Mouse (Mus musculus): ENCODE measurements at regions not wholly inside any gene's neighbourhood (a gene's known extent, or its start where the extent isn't known, plus 50 kb on each side); places are given as distances from the start of the nearest gene placed in this dataset.

DNA sequence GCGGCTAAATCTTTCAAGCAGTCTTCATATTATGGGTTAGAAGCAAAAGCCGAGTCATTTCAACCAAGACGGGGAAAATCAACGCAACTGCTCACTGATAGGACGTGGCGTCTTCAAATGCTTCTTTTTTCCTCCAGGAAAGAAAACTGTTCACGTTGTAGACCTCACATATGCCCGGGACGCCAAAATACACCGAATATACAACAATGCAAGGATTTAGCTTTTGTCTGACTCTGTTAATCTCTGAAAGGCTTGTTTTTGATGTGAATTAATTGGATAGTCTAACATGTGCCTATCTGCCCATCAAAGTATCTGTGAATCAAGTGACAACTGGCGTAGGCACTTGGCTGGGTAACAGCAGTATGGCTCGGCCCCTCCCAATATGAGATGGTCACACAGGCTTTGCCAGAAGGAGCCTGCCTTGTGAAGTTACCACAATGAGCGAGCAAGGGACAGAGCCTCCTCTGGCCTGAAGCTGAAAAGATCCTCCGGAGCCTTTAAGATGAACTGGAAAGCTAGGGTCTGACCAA lies 53.3 kb upstream of the Olig2 start:
- TF ChIP-seq POLR2A (IDR thresholded peaks at IDR 0.05; ENCODE audit: low read depth, low read length) (no peak), CTCF (IDR thresholded peaks at IDR 0.05; ENCODE audit: borderline replicate concordance, insufficient read depth, low read length) (no peak)

All from embryonic fibroblast, embryonic 13.5 days (primary cell).